Mouse (Mus musculus) megakaryocyte-erythroid progenitor cell, adult 5-6 weeks (primary cell): ENCODE results near the gene Braf. TPM values are rescaled to one million over a fixed set of nuclear protein-coding genes. Genes with fewer than 3 reads are reported as not detected.
A peak's percentile ranks its signal among the peaks of the same experiment; 100 is the strongest.

Experiments used
- ATAC-seq: replicated peaks from 2 replicates; pipeline ENCODE4 v1.8.0; 2016; ENCODE audit warnings: mild to moderate bottlenecking, inconsistent platforms; ENCODE audit not compliant: severe bottlenecking, poor library complexity, low FRiP score, low TSS enrichment
- total RNA-seq, 2 experiments: library from RNA; stranded (forward) in 1 of 2; stranded (reverse) in 1 of 2; fragments of 200-1000, 215-1000 nt in 1 of 2; fragments of >200 nt in 1 of 2; fragmentation: Nextera tagmentation in 1 of 2; gene quantifications; 2 replicates each; pipeline ENCODE4 v1.2.3; 2014 to 2017

Gene Braf
- total RNA-seq, 2 experiments from 2014 or later = 11.6 to 29.7 TPM

DNA sequence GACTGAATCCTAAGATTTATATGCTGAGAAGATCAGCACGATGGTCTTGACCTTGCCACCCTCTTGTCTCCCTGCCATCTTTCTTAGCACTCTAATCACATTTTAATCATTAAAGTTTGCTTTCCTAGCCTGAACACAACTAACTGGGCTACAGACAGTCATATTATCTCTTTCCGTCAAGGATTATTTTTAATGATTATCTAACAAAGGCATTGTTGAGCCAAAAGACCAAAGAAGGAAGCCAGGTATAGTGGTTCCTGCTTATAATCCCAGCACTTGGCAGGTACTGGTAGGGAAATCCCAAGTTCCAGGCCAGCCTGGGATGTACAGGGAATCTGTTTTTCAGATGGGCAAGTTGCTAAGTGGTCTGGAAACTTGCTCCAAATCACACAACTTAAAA, 114.0 kb downstream of the Braf start:
- no peak for ATAC-seq

DNA sequence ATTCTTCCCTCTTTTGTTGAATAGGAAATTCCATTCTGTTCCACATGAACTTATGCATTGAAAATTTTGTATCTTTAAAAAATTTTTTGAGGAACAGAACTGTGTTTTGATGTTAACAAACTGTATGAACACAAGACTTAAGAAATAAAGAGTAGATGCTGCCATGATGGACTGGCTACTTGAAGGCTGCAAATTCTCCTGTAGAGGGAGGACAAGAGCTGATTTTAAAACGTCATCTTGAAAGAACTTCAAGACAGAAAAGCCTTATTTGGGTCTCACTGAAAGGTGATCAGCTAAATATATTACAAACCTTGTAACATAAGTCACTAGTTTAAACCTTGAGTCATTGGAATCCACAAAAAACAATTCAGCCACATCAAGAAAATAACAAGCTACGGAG, 115.1 kb downstream of the Braf start:
- no peak for ATAC-seq

DNA sequence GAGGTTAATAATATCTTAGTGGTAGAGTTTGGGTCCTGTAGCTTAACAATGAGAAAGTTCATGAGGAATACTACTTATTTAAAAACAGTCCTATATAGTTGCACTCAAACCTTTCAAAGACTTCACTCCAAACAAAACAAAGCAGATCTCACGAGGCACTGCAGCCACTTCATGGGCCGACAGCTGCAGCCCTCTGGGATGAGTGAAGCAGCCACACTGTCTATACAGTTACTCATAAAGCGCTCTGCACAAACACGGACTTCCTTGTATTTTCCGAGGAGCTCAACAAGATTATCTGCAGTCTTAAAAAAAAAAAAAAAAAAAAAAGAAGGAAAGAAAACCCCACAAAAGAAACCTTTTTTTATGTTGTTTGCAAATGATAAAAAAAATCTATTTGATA, 117.9 kb downstream of the Braf start:
- no peak for ATAC-seq

DNA sequence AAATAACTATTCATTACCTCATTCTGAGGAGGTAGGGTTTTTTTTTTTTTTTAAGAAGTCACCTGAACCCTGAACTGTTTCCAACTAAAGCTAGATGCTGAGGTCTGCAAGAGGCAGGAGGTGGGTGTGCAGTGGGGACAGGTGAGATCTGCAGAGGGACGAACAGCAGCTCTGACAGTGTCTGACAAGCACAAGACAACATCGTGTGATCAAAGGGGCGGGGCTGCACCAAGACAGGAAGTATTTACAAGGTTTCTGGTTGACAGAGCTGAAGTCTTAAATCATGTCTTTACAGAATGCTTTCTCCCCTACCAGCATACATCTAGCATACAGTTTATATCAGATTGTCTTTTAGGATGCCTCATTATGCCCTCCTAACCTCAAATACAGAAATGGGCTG, 118.4 kb downstream of the Braf start:
- 0 out of 2 replicates have a peak, but pooled peaks have one; percentile 30 for ATAC-seq

DNA sequence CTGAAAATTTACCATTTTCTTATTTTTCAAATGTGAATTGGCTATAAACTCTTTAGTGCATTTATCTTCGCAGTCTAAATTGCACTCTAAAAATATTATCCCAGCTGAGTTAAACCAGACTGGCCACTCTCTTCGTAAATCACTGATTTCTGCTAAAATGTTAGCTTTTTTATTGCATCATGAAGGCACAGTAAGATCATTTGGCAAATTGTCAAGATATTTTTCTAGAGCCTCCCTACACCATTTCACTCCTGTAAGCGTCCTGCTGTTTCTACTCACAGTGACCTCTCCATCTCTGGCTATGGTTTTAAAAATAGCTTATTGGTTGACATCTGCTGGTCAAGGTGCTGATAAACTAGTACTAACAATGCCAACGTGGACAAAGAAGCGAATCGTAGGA, 119.2 kb downstream of the Braf start:
- no peak for ATAC-seq

DNA sequence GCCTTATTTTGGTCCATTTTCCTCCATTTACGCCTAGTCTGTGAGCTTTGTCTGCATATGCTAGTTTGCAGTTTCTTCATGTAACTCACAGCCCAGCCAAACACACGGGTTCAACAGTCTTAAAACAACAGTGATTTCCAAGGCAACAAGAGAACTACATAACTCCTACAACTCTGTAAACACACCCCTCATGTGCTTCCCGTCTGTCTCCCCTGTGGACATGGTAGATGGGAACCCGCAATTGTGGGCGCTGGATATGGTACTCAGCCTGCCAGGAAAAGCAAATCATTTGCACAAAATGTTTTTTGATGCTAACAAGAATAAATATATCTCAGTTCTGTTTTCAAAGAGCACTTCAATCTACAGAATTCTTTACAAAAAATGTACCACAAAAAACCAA, 120.7 kb downstream of the Braf start:
- ATAC-seq = no peak

DNA sequence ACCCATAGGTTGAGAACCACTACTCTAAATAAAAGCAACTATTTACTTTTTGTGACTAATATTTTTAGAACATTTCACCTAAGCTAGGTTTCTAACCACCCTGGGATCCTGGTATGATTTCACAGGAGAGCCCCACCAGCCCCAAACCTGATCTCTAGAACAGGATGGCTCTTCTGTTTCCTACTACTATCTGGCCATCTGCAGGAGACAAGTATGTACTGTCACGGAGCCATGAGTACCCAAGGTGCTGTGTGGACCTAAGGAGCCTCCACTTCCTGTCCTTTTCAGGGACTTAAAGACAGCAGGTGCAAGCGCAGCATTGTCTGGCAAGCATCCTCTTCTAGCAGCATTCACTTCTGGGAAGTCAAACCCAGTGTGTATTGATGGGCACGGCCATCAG, 123.4 kb downstream of the Braf start:
- peak; percentile 41; the same call in 1 of the 2 replicates for ATAC-seq

DNA sequence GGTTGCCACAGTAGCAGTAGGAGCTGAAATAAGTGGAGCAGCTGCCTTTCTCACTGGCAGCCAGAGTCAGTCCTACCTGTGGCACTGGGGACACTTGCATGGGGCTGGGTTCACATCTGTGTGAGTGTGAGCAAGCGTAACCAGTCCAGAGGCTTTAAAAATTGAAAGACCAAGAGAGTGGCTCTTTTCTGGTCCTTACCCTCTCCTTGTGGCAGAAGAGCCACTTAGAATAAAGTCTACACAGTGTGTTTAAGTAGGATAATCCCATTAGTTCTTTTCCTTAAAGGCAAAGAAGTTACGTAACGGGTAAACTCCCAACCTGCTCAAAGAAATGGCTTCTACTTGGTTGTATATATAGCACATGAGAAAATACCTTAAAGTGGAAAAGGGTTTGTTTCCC, 124.4 kb downstream of the Braf start:
- ATAC-seq = no peak

DNA sequence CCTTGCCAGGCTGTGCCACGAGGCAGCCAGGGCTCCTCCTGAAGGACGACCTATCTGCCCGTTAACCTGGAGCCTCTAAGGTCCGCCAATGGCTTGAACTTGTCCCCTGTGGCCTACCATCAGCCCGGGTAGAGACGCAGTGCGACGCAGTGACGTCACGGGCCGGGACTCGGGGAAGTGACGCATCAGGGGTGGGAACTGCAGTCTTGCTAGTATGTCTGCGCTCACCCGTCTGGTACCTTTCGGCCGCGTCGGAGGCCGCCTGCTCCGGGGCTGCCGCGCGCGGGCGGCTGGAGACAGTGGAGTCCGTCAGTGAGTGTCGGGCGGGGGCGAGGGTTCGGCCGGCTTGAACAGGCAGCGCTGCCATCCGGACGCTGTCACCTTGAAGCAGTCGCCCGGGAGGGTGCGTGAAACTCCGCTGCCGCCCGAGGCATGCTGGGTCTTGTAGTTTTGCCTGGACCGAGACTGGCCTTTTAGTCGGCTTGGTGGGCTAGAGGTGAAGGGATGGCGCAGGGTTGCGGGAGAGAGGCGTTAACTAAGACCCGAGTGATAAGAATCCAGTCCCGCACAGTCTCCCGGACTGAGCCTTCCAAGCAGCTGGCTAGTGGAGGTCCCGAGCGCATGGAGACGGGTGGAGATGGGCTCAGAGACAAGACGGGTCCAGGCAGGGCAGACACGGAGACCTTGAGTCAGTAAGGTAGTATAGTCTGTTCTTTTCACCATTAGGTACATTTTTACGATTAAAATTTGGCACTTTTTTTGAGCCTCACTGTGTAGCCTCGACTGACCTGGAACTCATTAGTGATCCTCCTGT, 132.7 kb downstream of the Braf start, which contains the start of gene Ndufb2:
Gene Ndufb2 (plus strand): TSS at position 174 of the 814 bp plus-strand sequence.
- ATAC-seq = peak; percentile 98

DNA sequence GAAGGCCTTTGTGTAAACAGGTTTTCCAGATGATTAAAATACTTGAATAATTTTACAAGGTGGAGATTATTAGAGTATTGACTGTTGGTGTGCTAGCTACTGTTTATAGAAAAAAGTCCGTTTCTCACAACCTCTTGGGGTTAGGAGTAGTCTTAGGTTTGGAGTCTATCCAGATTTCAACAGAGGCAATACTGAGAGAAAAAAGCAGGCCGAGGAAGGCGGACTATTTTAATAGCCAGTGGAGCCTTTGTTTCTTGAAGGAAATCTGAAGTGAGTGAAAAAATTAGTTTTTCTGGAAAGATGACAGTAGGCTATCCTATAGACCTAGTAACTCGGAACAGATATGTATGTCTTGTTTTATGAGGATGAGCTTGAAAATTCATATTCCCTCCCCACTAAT, 133.8 kb downstream of the Braf start:
- ATAC-seq = no peak

DNA sequence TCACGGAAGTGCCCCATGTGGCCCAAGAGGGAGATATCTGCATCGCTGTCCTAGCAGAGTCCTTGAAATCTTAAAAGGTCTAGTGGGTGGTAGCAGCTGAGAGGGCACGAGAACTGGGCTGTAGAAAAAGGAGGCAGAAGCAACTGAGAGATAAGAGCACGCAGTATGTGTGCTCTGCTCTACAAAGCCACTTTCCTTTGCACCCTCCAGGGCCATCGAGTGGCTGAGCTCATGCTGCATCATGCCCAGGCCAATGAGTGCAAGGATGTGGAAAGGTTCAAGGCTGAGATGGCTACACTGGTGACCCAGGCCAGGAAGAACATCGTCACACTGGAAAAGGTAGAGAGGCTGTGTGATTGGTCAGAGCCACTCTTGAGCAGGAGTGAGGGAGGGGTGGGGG, 139.7 kb downstream of the Braf start, which contains the start of gene Gm42420:
Gene Gm42420 (plus strand): TSS at position 237 of the 400 bp plus-strand sequence.
- ATAC-seq = no peak

DNA sequence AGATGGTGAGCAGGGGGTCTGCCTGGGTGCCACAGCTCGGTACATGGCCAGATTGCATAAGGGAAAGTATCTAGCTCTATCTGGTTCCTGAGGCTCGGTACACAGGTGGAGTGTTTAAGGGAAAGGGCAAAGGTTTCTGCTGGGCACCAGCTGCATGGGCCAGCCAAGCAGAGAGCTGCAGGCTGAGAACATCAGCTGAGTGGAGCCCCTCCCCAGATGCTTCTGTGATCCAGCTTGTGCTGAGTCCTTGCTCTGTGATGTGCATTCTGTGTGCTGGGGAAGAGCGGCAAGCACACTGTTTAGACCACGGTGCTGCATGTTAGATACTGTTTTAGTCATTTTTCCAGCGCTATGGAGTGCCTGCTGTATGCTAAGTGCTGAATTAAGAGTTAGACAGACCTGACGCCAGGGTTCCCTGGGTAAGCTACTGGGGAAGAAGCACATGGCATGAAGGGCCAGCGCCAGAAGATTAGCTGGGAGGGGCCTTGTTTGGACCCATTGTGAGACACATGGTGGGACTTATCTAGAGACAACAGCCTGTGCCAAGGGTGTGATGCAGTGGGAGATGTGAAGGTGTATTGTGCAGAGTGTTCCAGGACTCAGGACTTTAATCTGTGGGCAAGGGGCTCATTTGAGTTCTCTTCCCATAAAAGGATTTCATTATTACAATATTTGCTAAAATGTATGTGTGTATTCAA, 144.0 kb downstream of the Braf start:
- ATAC-seq = peak; percentile 96

DNA sequence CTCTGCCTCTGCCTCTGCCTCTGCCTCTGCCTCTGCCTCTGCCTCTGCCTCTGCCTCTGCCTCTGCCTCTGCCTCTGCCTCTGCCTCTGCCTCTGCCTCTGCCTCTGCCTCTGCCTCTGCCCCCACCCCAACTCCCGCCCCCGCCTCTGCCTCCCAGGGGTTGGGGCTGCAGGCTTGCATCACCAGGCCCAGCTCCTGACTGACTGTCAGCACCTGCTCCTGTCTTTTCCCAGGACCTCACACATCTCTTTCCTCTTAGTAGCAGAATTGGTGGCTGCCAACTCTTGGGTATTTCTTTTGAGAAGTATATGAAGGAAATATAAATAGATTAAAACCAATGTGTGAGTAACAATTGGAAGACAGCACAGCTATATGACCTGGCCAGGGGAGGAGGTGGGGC, 144.7 kb downstream of the Braf start:
- ATAC-seq = no peak

DNA sequence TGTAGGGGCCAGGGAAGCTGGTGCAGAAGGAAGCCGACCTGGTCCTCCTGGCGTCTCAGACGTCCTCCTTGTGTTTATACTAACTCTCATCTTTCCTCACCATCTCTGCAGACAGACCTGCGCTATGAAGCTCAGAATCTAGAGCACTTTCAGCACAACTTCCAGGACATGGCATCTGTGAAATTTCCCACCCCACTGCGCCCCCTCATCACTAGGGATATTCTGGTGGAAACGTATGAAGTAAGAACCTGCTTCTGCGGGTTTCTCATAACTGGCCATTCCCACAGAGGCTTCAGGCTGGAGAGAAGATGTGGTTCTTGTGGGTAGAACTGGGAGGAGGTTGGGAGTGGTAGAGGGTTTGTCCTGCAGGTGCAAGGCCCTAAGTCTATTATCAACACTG, 145.7 kb downstream of the Braf start:
- no peak for ATAC-seq

DNA sequence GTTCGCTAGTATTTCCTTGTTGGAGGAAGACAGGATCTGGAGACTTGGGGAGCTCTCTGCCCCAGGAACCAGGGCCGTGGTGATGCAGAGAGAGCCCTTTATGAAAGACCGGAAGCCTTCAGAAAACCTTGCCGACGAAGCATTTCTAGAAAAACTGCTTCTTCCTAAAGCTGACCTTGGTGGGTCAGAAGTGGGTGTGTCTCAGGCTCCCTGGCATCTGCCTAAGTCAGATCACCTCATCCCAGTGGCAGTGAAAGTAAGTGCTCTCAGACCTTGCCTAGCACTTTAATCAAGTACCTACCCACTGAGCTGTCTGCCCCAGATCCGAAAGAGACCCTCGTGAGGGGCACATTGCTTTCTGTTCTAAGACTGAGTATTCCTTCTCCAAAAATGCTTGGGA, 150.3 kb downstream of the Braf start:
- ATAC-seq = no peak

DNA sequence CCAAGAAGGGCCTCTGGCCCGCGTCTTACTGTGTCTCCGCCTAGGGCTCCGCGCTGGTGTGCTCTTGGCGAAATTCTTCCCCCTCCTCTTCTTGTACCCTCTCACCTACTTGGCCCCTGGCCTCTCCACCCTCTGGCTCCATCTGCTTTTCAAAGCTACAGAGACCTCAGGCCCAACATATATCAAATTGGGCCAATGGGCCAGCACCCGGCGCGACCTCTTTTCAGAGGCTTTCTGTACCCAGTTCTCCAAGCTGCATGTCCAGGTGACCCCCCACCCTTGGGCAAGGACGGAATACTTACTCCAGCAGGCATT, 150.8 kb downstream of the Braf start:
- no peak for ATAC-seq

DNA sequence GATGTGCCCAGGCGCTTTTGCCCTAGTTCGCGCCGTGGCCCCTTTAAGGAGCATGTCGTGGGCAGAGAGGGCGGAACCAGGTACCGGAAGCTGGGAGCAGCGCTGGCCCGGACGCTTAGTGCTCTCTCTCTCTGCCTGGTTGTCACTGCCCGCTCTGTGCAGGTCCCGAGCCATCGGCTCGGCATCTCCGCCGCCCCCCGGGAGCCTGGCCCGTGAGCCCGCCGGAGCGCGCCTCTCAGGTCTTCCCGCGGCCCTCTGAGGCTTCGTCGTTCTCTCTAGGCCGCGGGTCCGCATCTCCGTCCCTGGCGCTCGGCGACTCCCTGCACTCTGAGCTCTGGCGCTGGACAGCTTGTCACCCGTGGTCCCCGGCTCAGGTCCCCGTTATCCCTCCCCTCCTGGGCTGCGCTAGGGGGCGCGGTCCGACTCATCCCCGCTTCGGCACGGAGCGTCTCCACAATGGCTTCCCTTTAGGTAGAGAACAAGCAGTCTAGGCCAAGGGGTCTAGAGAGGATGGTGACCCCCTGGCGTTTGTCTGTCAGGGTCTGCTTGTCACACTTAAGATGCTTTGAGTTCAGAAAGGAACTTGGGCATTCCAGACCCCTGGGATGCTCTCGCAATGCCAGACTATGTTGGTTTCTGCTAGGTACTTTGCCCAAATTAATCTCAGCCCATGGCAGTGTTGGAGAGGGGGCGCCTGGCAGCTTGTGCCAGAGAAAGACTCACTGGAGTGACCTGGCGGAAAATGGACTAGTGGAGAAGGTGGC, 151.3 kb downstream of the Braf start, which contains the start of gene Adck2:
Gene Adck2 (plus strand): TSS at position 83 of the 764 bp plus-strand sequence.
- peak; percentile 99 for ATAC-seq

DNA sequence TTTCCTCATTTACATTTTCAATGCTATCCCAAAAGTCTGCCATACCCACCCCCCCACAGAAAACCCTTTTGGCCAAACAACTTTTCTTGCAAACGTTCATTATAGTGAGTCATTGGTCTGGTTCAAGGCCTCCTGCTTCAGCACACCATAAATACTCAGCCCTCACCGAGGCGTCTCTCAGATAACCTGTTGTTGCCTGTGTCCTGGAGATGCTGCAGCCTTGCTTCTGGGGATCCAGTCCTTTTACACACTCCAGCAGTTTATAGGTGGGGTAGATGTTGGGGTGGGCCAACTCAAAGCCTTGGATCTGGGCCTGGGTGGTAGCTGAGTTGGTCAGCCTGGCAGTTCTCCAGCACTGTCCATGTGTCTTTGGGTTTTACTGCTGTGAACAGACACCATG, 154.8 kb downstream of the Braf start:
- ATAC-seq = no peak

DNA sequence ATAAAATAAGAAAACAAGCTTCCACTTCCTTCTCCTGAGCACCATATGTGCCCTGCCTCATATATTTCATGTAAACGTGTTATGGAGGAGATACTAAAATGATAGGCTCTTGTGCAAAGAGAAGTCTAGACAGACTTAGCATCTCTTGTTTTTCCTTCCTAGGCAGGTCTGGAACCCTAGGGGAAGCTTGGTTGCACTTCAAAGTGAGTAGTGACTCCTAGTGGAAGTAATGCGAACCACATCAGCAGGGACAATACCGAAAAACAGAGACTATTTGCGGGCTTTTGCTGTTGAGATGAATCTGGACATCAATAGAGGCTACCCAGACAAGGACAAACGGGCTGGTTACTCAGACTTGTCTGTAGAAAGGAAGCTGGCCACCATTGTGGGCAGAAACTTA, 157.7 kb downstream of the Braf start:
- ATAC-seq = peak; percentile 82
